Mouse (Mus musculus) monocyte, adult 5-6 weeks (primary cell): ENCODE measurements around the gene Ssty1. TPM values are rescaled to one million over a fixed set of nuclear protein-coding genes. Genes with fewer than 3 reads are reported as not detected.
"Not testable (repeated sequence)": the region's sequence is repeated elsewhere in the genome, so short reads cannot be mapped to it uniquely, and the experiment has no call there.

Source experiments
- ATAC-seq: fragments of 153-309, 156-312 bp; replicated peaks from 2 replicates; pipeline ENCODE4 v1.8.0; 2017; ENCODE audit warnings: mild to moderate bottlenecking; ENCODE audit not compliant: low TSS enrichment, insufficient number of reproducible peaks, severe bottlenecking, poor library complexity, low FRiP score
- total RNA-seq: library from RNA; stranded (forward); fragments of 200-1000, 200-491, 200-594 nt; gene quantifications from 3 replicates; pipeline ENCODE4 v1.2.3, GENCODE M21; 2017

The Ssty1 gene
- total RNA-seq = not detected in 3 replicates

DNA sequence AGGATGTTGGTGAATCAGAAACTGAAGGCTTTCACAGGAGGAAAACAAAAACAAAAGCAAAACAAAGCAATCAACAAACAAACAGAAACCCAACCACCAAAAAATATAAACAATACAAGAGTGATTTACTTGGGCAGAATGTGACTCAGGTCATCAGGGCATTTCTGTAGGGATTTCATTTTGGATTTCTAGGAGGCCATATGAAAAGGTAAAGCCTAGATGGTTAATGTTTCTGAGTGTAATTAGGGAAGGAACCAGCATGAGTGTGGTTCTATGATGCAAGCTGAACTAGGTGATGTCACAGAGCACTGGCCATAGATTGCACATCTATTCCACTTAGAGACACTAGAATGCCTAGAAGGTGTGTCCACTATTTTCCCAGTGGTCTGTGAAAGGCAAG lies at the start of gene Ssty1:
Gene Ssty1, plus strand, starts transcription at position 301 of the 400 bp plus-strand sequence.
- not testable (repeated sequence) for ATAC-seq

DNA sequence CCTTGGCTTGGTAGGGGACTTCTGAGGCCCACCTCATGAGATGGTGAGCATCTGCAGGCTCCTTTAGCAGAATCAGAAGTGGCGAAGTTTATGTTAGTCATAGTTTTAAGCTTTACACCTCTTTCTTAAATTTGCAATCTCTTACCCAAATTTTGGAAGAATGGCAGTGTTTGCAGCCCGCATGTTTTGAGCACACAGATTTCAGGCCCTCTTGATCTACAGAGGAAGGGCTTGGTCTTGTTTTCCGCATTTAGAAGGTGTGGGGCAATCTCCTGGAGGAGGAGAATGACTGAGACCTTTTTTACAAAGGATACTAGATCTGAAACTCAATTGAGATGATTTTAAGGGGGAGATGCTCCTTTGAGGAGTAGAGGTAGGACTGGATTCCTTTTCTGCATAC lies 27.2 kb upstream of the Ssty1 start, which contains the start of gene Gm21764:
Gene Gm21764, minus strand, starts transcription at position 101 of the 400 bp plus-strand sequence.
- ATAC-seq = not testable (repeated sequence)

Other genes starting within 250 kb of the Ssty1 start
- gene Gm21904, start 242.8 kb upstream of the Ssty1 start, total RNA-seq = not detected in 3 replicates
- gene Gm20772, start 214.4 kb upstream of the Ssty1 start, total RNA-seq = not detected in 3 replicates
- not detected in 3 replicates for gene Gm20831, start 214.4 kb upstream of the Ssty1 start, total RNA-seq
- gene Srsy, start 151.8 kb upstream of the Ssty1 start, total RNA-seq = not detected in 3 replicates
- not detected in 3 replicates for gene Gm21764, start 27.3 kb upstream of the Ssty1 start, total RNA-seq